Mouse (Mus musculus) cerebellum, adult 2 months (tissue): ENCODE measurements around the gene Rasa3.

Experiments
- CTCF ChIP-seq: fragments of 200-500 bp; IDR thresholded peaks from 2 replicates; pipeline ENCODE4 v1.5.1; 2011; ENCODE audit warnings: low read depth, mild to moderate bottlenecking, control low read depth, low read length, moderate library complexity, borderline replicate concordance; ENCODE audit not compliant: insufficient read depth
- POLR2A ChIP-seq: fragments of 200-500 bp; IDR thresholded peaks from 2 replicates; pipeline ENCODE4 v1.6.1; 2011; ENCODE audit warnings: low read length, control low read depth, borderline replicate concordance; ENCODE audit not compliant: insufficient read depth

GRCm38 (mm10) chr8:13675524-13675923 lies 1.9 kb downstream of the Rasa3 start:
- TF ChIP-seq CTCF (no peak), POLR2A (no peak)
